Mouse (Mus musculus) spleen, postnatal 36 days (tissue): ENCODE results near the gene Dusp27.

Experiments used
- DNase-seq, 2 experiments: peaks; one replicate each; pipeline ENCODE4 v3.0.0; 2022; ENCODE audit warnings: low spot score in 2 of 2, mixed read lengths in 1 of 2

Dusp27 gene

DNA sequence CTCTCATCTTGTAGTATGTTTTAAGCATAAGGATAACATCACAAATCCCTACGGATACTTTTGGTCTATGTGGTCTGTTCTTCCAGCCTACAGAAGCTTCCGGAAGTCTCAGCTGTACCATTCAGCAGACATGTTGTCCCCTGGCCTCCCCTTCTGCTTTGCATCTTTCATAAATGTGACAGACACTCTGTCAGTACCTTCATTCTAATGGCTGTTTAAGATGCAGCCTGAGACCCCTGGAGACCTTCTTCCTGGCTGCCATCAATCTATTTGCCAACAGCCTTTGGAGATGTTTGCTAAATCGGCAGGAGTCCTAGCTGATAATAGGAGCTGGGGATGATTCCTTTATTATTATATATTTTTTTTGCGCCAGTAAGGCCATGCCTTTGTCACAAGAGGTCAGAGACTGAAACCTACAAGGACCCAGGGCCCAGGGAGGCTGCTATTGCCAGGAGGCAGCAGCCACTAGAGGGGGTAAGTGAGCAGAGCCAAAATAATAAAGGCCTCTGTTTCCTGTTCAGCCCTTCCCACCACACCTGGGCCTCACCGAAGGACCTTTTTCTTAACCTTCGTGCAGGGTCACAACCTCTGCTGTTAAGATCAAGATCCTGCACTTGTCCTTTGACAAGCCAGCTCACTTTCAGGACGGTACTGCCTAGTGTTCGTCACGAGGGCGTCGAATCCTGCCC, 24.7 kb downstream of the Dusp27 start:
- peak in 1 of 2 experiments; percentile 13 for DNase-seq

DNA sequence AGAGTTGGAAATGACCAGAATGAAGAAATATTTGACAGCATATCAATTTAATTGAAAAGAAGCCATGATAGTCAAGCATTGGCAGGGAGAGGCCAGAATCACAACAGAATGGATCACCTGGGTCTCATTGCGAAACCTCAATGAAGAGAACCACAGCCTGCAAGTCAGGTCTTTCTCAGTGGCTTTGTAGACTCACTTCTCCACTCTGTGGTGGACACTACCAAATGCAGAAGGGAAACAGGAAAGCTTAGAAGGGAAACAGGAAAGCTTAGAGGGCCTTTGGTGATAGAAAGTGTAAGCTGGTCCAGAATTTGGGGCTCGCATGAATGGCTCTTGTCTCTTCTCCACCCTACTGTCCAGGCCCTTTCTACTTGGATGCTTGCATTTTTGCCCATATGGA, 29.6 kb downstream of the Dusp27 start:
- DNase-seq = no peak

DNA sequence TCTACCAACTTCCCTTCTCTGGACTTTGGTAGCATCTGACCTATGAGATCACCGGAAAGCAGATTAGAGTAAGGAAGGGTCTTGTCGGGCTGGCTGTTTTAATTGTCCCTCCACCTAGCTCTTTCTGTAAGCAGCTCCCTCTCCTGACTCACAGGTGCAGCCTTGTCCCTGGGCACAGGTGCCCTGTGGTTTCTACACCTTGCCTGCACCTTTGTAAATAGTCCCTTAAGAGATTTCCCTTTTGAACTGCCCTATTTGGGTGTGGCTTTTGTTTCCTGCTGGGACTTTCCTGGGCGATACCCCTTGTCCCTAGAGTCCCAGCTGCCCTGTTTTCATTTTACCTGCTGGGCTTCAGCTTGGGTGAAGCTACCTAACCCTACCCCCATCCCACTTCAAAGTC, 33.3 kb downstream of the Dusp27 start:
- DNase-seq = no peak

DNA sequence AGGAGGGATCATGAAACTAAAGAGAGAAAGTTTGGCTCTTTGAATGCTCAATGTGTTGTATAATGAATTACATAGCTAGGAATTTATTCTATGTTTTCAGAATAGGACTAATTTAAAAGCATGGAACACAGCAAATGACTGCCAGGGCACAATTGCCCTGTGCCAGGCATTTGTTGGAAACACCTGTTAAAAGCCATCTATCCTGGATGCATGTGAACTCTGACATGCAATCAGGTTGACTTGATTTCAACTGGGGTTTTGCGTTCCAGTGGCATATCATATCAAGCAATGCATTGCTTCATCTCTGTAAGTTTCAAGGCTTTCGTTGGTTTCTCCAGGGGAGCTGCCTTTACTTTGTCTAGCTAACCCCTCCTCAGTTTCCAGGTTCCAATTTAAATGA, 37.4 kb downstream of the Dusp27 start:
- no peak for DNase-seq

DNA sequence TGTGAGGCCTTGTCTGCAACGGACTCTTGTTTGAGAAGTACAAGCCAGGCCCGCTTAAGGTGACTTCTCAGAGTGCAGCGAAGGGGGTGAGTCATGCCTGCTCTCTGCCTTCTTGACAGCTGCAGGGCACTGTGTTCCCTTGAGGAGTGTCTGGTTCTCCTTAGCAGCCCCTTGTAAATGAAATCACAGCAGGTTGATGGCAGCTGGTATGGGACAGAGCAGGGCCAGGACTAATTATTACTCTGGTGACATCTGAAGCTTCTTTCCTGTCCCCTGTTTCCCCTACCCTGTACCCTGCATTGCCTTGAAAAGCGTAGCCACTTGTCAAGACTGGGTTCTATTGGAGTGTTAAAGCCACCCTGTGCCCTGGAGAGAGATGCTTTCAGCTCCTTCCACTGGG, 38.0 kb downstream of the Dusp27 start:
- DNase-seq = no peak

DNA sequence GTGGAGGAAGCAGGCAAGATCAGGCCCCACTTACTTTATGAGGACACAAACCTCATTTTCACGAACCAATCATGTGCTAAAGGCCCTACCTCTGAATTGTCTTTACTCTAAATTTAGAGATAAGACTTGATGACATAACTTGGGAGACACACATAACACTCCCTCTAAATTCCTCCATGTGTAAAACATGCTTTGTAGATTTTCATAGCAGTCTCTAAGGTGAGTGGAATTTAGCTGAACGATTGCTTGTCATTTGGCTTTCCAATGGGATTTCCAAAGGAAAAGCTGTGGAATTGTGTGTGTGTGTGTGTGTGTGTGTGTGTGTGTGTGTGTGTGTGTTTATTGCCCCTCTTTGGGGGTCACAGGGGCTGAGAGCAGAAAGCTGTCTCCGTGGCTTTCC, 38.4 kb downstream of the Dusp27 start:
- no peak for DNase-seq

- no peak for DNase-seq
Observed at GRCm38 (mm10) chr1:166088446-166089170, 39.1 kb downstream of the Dusp27 start.

DNA sequence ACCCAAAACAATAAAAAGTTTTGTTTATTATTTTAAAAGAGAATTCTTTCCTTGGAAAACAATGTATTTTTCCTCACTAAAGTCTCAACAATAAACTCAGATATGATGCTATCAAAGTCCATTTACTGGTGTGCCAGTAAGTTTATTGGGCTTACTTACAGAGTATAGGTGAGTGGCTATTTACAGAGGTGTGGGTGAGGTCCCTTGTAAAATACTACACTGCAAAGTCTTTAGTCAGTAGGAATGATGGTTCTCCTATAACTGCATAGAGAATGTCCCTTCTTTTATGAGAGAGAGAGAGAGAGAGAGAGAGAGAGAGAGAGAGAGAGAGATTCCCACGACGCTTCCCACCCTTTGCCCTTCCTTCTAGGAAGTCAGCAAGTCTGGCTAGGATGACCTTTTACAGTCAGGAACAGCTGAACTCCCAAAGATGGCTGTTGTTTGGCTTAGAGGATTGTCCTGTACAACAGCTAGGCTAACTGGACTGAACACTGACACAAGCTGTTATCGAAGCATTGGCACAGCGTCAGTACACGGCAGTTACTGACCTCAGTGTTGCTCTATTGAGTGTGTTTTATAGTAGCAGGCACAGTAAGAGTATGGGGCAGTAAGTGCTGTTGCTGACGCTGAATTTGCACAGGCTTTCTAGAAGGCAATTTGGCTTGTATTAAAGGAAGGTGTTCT, 50.5 kb downstream of the Dusp27 start:
- DNase-seq = no peak

DNA sequence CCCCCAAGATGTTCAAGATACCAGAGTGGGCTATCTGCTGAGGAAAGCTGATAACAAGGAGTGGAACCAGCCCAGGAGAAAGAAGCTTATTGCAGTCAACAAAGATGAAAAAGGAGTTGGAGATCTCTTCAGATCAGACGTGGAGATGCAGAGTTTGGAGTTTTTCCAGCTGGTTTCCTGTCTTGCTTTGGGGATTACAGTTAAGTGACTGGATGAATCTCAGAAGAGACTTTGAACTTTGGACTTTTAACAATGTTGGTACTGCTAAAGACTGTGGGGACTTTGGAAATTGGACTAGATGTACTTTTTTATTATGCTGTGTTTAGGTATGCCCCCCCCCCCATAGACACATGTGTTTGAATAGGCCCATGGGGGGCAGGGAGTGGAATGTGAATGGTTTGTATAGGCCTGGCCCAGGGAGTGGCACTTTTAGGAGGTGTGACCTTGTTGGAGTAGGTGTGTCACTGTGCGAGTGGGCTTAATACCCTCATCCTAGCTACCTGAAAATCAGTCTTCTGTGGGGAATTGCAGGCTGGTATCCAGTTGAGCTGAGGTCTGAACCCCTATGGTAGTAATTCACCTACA, 59.8 kb downstream of the Dusp27 start:
- no peak for DNase-seq

DNA sequence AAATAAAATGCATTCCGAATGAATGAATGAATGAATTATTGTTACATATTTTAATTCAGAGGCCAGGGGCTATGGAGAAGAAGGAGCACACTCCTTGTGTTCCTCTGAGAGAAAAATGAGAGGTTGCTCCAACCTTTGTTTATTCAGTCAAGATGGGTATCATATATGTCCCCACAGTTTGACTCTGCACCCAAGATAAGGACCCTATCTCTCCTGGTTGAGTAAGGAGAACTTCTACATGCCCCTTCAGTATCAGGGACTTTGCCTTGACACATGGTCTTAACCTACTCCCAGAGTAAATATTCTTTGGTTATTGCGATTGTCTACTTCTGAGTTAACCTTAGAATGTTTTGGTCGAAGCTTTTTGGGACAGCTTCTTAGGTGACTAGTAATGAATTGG, 63.9 kb downstream of the Dusp27 start:
- DNase-seq = no peak

DNA sequence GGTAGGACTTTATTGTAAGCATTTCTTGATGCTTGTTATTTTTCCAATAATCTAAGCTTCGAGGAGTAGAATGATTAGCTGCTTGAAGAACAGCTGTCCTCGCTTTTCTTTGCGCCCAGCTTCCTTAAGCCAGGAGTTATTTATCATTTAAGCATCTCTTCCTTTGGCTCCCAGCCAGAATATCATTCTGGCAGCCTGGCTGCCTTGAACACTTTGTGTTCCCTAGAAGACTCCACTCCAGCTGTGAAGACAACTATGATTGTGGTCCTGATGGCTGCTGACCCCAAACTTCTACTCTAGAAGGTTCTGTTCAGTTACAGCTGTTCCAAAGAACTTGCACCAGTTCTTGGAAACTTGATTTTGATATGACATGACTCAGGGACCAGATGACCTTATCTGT, 66.2 kb downstream of the Dusp27 start:
- no peak for DNase-seq

- DNase-seq = no peak
Observed at GRCm38 (mm10) chr1:166060406-166060805, 67.3 kb downstream of the Dusp27 start.

DNA sequence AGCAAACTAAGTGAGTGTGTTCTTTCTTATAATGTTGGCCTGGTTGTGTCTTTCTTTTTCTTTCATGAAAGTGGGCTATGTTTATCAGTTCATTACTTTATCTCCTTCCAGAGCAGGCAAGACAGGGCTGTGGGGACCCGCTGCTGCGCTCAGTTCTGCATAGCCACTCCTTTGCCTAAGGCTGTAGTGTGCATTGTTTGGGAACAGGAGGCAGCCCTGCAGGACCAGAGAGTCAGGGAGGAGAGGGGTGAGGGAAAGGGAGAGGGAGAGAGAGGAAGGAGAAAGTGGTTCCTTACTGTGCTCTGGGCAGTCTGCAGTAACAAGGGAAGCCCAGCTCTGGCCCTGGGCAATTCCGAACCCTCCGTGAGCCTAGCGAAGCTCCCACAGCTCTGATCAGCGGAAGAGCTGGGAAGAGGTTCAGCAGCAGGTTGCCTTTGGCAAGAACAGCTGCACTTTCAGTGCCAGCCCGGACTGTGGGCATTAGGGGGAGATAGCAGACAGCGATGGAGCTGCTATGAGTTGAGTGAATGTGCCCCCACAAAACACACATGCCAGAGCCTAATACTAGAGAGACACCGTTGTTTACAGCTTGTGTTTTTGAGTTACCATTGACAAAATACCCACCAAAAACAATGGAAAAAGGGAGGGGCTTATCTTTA, 71.5 kb downstream of the Dusp27 start:
- no peak for DNase-seq

GRCm38 (mm10) chr1:166053285-166053955, 74.3 kb downstream of the Dusp27 start:
- DNase-seq = no peak

DNA sequence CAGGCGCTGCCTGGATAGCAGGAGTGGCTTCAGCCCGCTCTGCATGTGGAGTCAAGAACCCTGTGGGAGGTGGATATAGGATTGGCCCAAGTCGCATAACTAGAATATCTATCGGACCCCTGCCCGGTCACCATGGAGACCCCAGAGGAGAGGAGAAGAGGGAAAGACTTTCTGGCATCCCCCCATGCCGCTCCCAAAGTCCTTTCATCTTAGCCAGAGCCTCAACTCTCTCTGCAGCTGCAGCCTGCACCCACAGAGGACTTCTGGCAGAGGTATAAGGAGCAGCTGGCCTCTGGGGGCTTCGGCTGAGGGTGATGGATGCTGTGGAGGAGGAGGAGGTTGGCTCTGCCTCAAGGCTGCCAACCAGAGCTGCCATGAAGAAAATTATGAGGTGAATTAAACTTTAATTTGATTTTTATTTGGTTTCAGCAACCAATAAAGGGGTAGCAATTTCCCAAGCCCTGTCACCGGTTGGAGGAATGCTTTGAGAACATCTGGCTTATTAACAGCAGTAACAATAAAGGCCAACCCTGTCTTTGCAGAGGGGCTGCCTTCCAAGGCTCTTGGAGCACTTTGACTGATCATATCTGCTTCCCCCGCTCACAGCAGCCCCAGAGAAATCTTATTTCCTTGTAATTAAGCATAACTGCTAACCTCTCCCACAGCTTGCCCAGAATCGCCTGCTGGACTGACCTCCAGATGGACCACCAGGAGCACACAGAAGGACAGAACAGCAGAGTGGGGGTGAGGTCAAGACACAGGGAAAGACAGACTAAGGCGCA, 78.5 kb downstream of the Dusp27 start:
- DNase-seq = no peak

GRCm38 (mm10) chr1:166048230-166048911, 79.4 kb downstream of the Dusp27 start:
- DNase-seq = peak; percentile 10
